ENCODE assay signal across 9 mouse cellular contexts in the genomic region with DNA sequence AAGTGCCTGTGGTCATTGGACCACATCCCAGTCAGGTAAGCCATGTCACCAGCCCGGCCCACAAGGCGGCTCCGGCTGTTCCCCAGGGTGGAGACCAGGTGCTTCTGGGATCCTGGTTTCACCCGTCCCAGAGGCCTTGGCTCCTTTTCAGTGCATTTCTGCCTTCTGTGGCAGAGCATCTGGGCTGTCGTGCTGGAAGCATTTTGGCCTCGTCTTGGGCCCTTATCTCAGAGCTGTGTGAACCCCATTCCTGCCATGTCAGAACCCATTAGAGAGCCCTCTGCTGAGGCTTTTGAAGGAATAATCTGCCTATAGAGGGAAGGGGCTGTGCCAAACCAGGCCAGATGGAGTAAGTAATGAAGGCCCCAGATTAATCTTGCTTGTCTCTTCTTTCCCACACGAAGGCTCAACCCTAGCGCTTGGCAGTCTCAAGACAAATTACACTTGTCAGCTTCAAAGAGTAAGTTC.
DNase-seq lines count a peak whose midpoint lies in the region; ATAC-seq and TF ChIP-seq lines count a peak whose summit lies in the region.
"Had no signal": no experiment of that assay in that cellular context is flagged by ENCODE, and none has a peak within 500 bp of the region (broad histone marks: within the 10 kb centered on the region; RNA-seq: fewer than 3 reads in every experiment).

No protein-coding gene starts in this region.

- no peak for TF ChIP-seq CTCF in kidney, adult 2 months (conservative IDR thresholded peaks at IDR 0.05; ENCODE audit: insufficient read depth, insufficient read length, low read depth, low read length)

- ATAC-seq in hindbrain, embryonic 13.5 days (ENCODE audit: low FRiP score), result 0 out of 2 replicates have a peak, but pooled peaks have one; percentile 54
- no peak for ATAC-seq in hindbrain, embryonic 12.5 days (ENCODE audit: low FRiP score)
- ATAC-seq in neural tube, embryonic 11.5 days (ENCODE audit: insufficient read depth, low FRiP score, low TSS enrichment), result no peak

- TF ChIP-seq POLR2A in kidney, adult 2 months (IDR thresholded peaks at IDR 0.05; ENCODE audit: low read depth, low read length), result no peak

- no peak overlapping the region for H3K4me2 ChIP-seq in hindbrain, embryonic 13.5 days
- H3K4me2 ChIP-seq in hindbrain, embryonic 12.5 days (replicated peaks), result no peak overlapping the region
- H3K4me2 ChIP-seq in neural tube, embryonic 11.5 days (ENCODE audit: low read depth), result no peak overlapping the region

- H3K36me3 ChIP-seq in hindbrain, embryonic 13.5 days, result no peaks in the 10 kb centered on the region
- no peaks in the 10 kb centered on the region for H3K36me3 ChIP-seq in hindbrain, embryonic 12.5 days
- no peaks in the 10 kb centered on the region for H3K36me3 ChIP-seq in kidney, adult 2 months (ENCODE audit: control insufficient read depth, insufficient read depth, low read length)
- no peaks in the 10 kb centered on the region for H3K36me3 ChIP-seq in neural tube, embryonic 11.5 days (ENCODE audit: control insufficient read depth, insufficient read depth, low read length)

- no peak overlapping the region for H3K4me3 ChIP-seq in hindbrain, embryonic 13.5 days
- H3K4me3 ChIP-seq in hindbrain, embryonic 12.5 days, result no peak overlapping the region
- H3K4me3 ChIP-seq in kidney, adult 2 months (ENCODE audit: insufficient read depth, low read depth, low read length), result no peak overlapping the region
- no peak overlapping the region for H3K4me3 ChIP-seq in neural tube, embryonic 11.5 days (ENCODE audit: low read depth, low read length)

- peaks cover 15% of the 10 kb centered on the region for H3K4me1 ChIP-seq in hindbrain, embryonic 13.5 days (replicated peaks)
- peaks cover 7% of the 10 kb centered on the region; the same call in 1 of the 2 replicates for H3K4me1 ChIP-seq in hindbrain, embryonic 12.5 days
- peaks cover 21% of the 10 kb centered on the region for H3K4me1 ChIP-seq in kidney, adult 2 months (ENCODE audit: control insufficient read depth, insufficient read depth, low read length)
- no peaks in the 10 kb centered on the region for H3K4me1 ChIP-seq in neural tube, embryonic 11.5 days (ENCODE audit: control insufficient read depth, insufficient read depth, low read length)

- 48% methylated on average over 8 of the region's 8 CpGs for WGBS in hindbrain, embryonic 13.5 days
- WGBS in hindbrain, embryonic 12.5 days, result 58% methylated on average over 8 of the region's 8 CpGs
- 53% methylated on average over 8 of the region's 8 CpGs for WGBS in kidney, adult 2 months
- WGBS in neural tube, embryonic 11.5 days, result 63% methylated on average over 8 of the region's 8 CpGs

- no peaks in the 10 kb centered on the region for H3K9me3 ChIP-seq in hindbrain, embryonic 13.5 days
- no peaks in the 10 kb centered on the region for H3K9me3 ChIP-seq in hindbrain, embryonic 12.5 days (replicated peaks)
- H3K9me3 ChIP-seq in neural tube, embryonic 11.5 days (ENCODE audit: control insufficient read depth, low read length), result no peaks in the 10 kb centered on the region

- peak; percentile 29 for DNase-seq in embryo, embryonic 11 days
- DNase-seq in kidney, adult 2 months, result peak; percentile 73
- peak; percentile 17 for DNase-seq in neural tube, embryonic 11.5 days (ENCODE audit: low spot score)
- no peak for DNase-seq in urinary bladder, postnatal 36 days (ENCODE audit: low spot score in 2 of 2)
- no peak for DNase-seq in gastrocnemius, postnatal 25 days
- no peak for DNase-seq in thymus, postnatal 4 days

- H3K27me3 ChIP-seq in hindbrain, embryonic 13.5 days, result no peaks in the 10 kb centered on the region
- H3K27me3 ChIP-seq in hindbrain, embryonic 12.5 days, result no peaks in the 10 kb centered on the region
- no peaks in the 10 kb centered on the region for H3K27me3 ChIP-seq in kidney, adult 2 months (replicated peaks; ENCODE audit: control insufficient read depth, insufficient read depth, low read length)
- H3K27me3 ChIP-seq in neural tube, embryonic 11.5 days (ENCODE audit: control insufficient read depth, insufficient read depth, low read length), result no peaks in the 10 kb centered on the region

- H3K27ac ChIP-seq in hindbrain, embryonic 13.5 days, result peak overlapping the region; percentile 1; the same call in 1 of the 2 replicates
- H3K27ac ChIP-seq in hindbrain, embryonic 12.5 days, result no peak overlapping the region
- peak overlapping the region; percentile 95 for H3K27ac ChIP-seq in kidney, adult 2 months (ENCODE audit: insufficient read depth, low read depth, low read length)
- H3K27ac ChIP-seq in neural tube, embryonic 11.5 days (ENCODE audit: low read depth, low read length), result no peak overlapping the region
- H3K27ac ChIP-seq: macrophage had no signal

- no peak overlapping the region for H3K9ac ChIP-seq in hindbrain, embryonic 13.5 days
- no peak overlapping the region for H3K9ac ChIP-seq in hindbrain, embryonic 12.5 days
- H3K9ac ChIP-seq in neural tube, embryonic 11.5 days (ENCODE audit: low read length), result no peak overlapping the region

Comparison
In these comparisons a context has a peak if more than half of its experiments do, and no peak if none do; other contexts are left out.
1. H3K27ac ChIP-seq: peak in hindbrain, embryonic 13.5 days (single experiment) and kidney, adult 2 months (single experiment); none in hindbrain, embryonic 12.5 days (single experiment) and neural tube, embryonic 11.5 days (single experiment).
2. DNase-seq: peak in embryo, embryonic 11 days (single experiment), kidney, adult 2 months (single experiment) and neural tube, embryonic 11.5 days (single experiment); none in urinary bladder, postnatal 36 days (0 of 2), gastrocnemius, postnatal 25 days (single experiment) and thymus, postnatal 4 days (single experiment).